Mouse (Mus musculus): Measurements from ENCODE around the gene Olfr871.
"Not testable (repeated sequence)": the region's sequence is repeated elsewhere in the genome, so short reads cannot be mapped to it uniquely, and the experiment has no call there.

Olfr871 gene

GRCm38 (mm10) chr9:20211907-20212306, at the start of gene Olfr871:
Gene Olfr871, plus strand, starts transcription at chr9:20212207.
- in situ Hi-C loops (cut with MseI, MboI) = no loop called here

- in situ Hi-C loops (cut with MseI, MboI) = no loop called here
Observed at GRCm38 (mm10) chr9:20173957-20174356, 38.0 kb upstream of the Olfr871 start, which contains the start of gene Olfr870. Gene Olfr870, minus strand, starts transcription at chr9:20174057.

- in situ Hi-C loops (cut with MseI, MboI) = no loop called here
Observed at GRCm38 (mm10) chr9:20179463-20179862, 32.5 kb upstream of the Olfr871 start.

- in situ Hi-C loops (cut with MseI, MboI) = no loop called here
Observed at GRCm38 (mm10) chr9:20202131-20202530, 9.9 kb upstream of the Olfr871 start.

- in situ Hi-C loops (cut with MseI, MboI) = not testable (repeated sequence)
Observed at GRCm38 (mm10) chr9:20203413-20203984, 8.5 kb upstream of the Olfr871 start.

- in situ Hi-C loops (cut with MseI, MboI) = no loop called here
Observed at GRCm38 (mm10) chr9:20210812-20211211, 1.2 kb upstream of the Olfr871 start.

- in situ Hi-C loops (cut with MseI, MboI) = no loop called here
Observed at GRCm38 (mm10) chr9:20211477-20211876, 530 bp upstream of the Olfr871 start.

- in situ Hi-C loops (cut with MseI, MboI) = no loop called here
Observed at GRCm38 (mm10) chr9:20236819-20237218, 24.8 kb downstream of the Olfr871 start, which contains the start of gene Olfr872. Gene Olfr872, plus strand, starts transcription at chr9:20237119.

GRCm38 (mm10) chr9:20237378-20237777, 25.4 kb downstream of the Olfr871 start:
- in situ Hi-C loops (cut with MseI, MboI) = no loop called here
